Mouse (Mus musculus) adrenal gland, postnatal 10 days (tissue): Measurements from ENCODE around the gene Banf1. TPM values are rescaled to one million over a fixed set of nuclear protein-coding genes. Genes with fewer than 3 reads are reported as not detected.
A peak's percentile ranks its signal among the peaks of the same experiment; 100 is the strongest.
"Not testable (repeated sequence)": the region's sequence is repeated elsewhere in the genome, so short reads cannot be mapped to it uniquely, and the experiment has no call there.

Source experiments
- DNase-seq: peaks from one replicate; pipeline ENCODE4 v3.0.0; 2021; ENCODE audit warnings: mixed read lengths
- total RNA-seq, 2 experiments: library from RNA; stranded (reverse); gene quantifications; 2 replicates each; pipeline ENCODE4 v1.2.3; 2021

Banf1 gene
- total RNA-seq, 2 experiments from 2014 or later: 165 to 169 TPM

DNA sequence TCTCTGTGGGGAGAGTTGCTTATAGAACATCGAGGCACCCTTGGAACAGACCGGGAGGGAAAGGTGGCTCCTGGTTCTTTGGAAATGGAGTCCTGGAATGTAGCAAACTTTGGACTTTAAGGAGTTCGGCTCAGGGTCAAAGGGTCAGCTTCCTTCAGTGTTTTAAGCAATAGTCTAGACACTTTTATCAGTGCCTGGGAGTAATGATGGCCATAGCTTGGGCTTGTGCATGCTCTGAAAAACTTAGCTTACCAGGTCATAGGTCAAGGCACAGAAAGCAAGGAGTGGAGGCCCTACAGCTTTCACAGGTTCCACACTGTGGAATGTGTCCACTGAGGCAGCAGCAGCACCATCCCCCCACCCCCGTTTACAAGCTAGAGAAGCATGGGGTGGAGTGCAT lies 7.8 kb upstream of the Banf1 start:
- no peak for DNase-seq

DNA sequence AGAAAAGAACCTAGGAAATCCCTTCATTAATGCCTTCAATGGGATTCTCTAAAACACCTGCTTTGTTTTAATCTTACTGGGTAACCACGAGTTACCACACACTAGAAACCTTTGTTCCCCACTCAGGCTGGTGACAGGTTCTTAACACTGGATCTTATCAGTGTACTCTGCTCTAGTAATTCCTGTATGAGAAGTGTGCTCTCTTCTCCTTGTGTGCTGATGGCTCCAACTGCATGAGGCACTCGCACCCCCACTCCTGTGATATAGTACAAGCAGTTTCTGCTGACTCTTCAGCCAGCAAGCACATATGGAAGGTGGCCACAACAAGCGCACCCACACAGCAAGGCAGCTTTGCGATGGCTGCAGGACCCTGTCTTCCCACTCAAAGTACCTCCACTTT lies 7.2 kb upstream of the Banf1 start:
- no peak for DNase-seq

DNA sequence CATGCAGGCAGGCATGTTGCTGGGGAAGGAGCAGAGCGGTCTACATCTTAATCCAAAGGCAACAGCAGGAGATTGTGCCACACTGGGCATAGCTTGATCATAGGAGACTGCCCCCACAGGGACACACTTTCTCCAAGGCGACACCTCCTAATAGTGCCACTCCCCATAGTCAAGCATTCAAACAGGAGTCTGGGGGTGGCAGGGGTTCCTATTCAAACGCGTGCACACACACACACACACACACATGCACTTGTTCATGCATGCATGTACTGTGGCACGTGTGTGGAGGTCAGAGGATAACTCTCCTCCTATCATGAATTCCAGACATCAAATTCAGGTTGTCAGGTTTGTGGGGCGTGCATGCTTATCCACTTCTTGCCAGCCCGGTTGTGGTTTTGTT lies 5.8 kb upstream of the Banf1 start:
- no peak for DNase-seq

DNA sequence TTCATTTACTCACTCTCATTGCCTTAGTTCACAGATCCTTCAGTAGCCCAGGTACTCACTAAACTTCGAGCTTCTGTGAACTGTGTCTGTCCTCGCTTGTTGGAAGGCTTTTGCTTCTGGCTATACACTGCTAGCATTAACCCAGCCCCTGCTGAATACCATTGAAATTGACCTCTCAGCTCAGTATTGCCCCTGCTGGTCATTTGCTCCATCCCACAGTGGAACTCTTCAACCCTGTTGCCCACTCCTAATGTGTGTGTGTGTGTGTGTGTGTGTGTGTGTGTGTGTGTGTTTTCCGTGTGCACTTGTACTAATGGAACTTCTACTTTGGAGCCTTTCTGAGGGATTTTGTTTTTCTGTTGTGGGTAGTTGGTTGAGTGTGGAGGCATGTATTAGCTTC lies 4.0 kb upstream of the Banf1 start:
- DNase-seq: no peak

DNA sequence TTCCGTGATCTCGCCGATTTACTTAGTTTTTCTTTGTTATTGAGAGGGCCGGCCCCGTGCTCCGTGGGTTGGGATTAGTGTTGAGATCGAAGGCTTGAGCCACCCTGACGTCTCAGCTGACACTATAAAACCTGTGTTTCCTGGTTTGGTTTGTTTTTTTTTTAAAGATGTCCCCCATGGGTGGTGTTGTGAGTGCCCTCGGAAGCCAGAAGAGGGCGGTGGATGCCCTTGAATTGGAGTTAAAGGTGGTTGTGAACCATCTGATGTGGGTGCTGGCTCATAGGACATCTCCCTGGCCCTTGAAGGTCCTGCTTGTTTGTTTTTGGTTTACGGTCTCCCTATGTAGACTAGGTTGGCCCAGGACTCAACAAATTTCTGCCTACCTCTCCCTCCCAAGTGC lies 487 bp upstream of the Banf1 start:
- DNase-seq: no peak

DNA sequence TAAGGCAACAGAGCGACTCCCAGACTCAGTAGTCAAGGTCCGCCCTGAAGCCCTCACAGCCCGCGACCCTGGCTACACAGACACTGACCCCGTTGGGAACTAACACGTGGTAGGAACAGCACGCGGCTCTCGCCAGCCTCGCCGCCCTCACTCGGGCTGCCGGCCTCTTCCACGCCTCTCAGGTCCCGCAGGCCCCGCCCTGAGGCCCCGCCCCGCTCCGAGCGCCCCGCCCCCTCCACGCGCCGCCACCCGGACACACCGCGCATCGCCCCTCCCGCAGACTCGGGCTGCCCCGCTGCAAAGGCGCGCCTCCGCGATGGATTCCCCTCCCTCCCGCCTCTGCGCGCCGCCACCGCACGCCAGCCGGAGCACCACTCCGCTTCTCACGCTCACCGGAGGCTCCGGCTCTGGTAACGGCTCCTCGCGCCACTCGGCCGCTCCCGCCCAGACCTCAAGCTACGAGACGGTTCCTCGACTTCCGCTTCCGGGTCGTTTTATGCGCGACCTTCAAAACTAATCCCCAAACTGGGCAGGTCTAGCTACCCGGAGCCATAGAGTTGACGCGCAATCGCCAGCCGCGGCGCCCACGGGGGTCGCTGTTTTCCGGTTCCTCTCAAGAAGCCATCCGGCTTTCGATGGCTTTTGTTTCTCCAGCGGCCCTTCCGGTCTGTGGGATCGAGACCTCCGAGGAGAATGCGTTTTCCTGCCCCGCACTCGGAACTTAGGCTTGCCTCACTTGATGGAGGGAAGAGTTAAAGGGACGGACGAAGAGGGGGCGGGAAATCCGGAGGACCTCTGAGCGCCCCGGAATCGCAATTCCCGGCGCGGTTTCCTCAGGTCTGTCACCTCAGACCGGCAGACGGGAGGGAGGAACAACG lies 554 bp downstream of the Banf1 start, which contains the start of gene Eif1ad:
Gene Eif1ad (plus strand): TSS at position 567 of the 878 bp plus-strand sequence.
- peak; percentile 95 for DNase-seq

DNA sequence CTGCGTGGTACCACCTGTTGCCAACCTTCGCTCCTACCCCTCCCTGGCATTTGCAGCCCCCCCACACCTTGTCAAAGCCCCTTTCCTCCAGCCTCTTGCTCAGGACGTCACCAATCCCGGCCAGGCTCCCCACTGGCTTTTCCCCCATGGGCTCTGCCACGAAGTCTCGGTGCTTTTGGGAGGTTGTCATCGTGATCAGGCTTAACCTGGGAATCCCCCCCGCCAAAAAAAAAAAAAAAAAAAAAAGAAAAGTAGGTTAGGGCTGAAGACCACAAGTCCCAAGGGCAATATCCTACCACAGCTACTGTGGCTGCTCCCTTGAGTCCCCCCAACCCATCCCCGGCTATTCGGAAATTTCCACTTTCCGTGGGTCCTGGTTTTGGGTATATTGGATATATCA lies 1.2 kb downstream of the Banf1 start:
- DNase-seq: peak; percentile 27

DNA sequence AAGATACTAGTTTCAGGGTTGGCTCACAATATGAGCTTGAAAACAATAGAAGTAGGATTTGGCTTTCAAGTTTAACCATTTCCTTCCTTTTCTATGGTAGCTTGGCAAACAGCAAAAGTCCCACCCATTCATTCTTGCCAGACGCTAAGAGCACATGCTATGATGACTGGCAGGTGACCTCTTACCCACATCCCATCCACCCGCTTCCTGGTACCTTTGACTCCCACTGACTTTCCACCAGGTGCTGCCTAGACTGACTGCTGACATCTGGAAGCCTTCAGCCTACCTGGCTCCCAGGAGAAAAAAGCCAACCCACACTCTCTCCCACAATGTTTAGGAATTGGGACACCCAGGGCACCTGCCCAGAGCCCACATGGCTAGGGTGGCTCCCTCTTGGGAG lies 2.8 kb downstream of the Banf1 start:
- DNase-seq: no peak

DNA sequence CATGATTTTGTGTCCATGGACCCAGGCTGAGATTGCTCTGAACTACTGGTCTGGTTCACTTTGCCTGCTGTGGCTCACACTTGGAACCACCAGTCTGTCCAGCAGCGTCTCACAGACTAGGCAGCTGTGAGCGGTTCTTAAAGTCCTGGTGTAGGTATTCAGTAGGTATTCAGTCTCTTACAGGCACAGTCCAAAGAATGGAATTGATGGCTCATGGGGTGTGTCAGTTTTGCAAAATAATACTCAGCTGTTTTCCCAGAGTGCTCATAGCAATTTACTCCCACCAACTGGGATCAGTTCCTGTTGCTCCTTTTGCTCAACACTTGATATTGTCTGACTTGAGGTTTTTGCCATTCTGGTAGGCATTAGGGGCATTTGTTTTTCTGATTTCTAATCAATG lies 4.8 kb downstream of the Banf1 start:
- DNase-seq: no peak

DNA sequence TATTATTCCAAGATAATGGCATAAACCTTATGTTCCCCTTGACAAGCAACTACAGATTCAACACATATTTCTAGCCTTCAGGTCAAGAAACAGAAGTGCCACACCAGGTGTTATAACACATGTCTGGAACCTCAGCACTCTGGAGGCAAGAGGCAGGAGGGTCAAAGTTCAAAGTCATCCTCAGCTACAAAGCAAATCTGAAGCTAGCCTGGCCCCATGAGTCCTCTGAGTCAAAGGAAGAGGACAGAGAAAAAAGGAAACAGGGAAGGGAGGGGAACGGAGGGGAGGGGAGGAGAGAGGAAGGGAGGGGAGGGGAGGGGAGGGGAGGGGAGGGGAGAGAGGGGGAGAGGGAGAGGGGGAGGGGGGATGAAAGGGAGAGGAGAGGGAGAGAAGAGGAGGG lies 10.9 kb downstream of the Banf1 start:
- no peak for DNase-seq

DNA sequence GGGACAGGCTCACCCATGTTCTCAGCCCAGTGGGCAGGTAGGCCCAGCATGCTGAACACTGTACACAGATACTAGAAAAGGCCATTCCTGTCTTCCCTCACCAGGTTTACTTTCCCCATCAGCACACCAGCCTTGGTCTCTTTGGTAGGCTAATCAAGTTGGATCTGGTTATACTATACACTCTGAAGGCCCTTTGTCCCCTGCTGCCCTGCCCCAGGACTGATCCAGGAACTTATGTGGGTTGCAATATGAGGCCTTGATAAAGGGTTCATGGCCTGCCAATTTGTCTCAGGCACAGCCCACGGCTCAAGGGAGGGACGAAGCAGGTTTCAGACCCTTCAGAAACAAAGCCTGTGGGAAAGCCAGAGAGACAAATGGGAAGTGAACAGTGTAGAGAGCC lies 13.4 kb downstream of the Banf1 start:
- DNase-seq: no peak

DNA sequence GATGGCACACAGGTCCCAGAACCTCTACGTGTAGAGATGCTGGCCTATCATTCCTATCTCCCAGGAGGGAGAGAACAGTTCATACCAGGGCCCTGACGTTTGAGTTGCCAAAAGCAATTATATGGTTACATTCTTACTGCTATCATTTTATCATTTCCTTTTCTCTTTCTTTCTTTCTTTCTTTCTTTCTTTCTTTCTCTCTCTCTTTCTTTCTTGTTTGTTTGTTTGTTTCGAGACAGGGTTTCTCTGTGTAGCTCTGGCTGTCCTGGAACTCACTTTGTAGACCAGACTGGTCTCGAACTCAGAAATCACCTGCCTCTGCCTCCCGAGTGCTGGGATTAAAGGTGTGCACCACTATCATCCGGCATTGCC lies 17.5 kb downstream of the Banf1 start, which contains the start of gene Cst6:
Gene Cst6 (minus strand): TSS at position 73 of the 372 bp plus-strand sequence.
- DNase-seq: not testable (repeated sequence)

DNA sequence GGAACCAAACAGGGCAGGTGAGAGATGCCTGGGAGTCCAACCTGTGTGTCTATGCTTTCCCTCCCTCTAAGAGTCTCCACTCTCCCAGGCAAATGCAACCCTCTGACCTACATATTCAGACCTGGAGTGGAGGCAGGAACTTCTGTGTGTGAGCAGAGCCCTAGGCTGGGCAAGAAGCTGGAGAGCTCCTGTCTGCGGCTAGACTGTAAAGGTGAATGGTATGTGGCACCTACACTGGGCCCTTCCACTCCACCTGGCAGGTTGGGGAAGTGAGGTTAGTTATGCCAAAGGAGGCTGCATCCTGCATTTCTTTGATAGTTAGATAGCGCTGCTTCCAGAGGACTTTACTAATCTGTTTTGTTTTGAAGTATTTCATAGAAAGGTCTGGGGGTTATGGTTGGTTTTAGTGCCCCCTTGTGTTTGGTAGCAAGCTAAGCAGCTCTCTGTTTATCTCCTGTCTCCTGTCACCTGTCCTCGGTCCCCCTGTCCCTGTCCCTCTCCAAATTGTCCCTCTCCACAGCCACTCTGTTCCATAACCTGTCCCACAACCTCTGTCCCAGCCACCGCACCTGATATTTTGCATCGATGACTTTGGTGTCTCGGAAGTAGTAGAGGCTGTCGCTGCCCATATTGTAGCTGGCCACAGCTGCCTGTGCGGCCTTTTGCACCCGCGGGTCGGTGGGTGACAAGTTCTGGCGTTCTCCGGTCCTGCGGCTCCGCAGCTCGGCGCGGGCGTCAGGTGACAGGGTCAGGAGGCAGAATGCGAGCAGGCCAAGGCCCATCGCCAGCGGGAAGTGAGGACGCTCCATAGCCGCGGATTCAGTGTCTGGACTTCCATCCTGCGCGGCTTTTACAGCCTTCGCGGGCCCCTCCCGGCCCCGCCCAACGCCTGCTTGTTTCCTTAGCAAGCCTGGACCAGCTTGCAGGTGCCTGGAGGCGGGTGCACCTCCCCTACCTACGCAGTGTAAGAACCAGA lies 18.2 kb downstream of the Banf1 start:
- no peak for DNase-seq

DNA sequence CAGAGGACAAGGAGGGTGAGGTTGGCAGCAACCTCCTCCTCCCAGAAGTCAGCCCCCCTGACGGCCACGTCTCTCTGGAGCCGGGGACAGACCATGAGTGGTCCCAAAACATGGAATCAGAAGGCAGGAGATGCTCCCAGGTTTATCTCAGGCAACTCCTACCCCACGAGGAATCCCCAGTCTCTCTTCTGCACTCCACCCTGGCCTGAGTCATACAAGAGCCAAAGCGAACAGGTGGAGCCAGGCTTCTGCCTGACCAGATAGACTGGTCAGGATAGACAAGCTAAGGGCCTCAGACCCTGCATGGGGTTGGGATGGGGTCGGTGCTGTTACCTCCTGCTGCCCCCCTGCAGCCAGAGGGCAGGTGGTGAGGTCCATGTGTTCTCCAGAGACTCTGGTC lies 18.9 kb downstream of the Banf1 start:
- DNase-seq: no peak

DNA sequence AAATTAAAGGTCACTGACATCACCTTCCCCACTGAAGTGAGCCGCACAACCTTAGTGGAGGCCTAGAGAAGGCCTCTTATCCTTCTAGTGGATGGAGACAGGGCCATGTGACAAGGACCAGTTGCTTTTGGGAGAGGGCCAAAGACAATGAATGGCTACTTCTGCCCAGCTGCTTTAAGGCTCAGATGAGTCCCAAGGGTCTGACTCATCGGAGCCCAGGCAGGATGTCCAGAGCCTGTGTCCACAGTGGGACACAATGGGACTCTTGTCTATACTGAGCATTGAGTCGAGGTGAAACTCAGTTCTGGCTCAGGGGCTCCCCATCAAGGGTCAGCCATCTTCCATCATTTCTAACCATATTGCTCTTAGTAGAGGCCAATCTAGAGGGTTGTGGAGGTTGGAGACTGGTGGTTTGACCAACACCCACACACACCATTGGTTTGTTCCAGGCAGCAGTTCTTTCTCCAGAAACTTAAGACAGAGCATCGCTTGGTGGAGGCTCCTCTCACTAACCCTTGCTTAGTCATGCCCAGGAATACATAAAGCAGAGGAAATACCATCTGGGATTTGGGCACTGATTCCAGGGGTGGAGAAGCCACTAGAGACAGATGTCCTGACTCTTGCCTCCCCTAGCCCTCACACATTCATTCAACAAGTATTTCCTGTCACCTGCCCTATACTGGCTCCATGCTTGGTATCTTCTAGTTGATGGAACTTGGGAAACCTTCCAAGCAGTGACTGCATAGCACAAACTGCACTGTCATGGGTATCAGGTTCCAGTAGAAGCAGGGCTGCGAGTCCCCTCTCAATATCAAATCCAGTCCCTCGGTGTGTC lies 21.5 kb downstream of the Banf1 start:
- DNase-seq: no peak

DNA sequence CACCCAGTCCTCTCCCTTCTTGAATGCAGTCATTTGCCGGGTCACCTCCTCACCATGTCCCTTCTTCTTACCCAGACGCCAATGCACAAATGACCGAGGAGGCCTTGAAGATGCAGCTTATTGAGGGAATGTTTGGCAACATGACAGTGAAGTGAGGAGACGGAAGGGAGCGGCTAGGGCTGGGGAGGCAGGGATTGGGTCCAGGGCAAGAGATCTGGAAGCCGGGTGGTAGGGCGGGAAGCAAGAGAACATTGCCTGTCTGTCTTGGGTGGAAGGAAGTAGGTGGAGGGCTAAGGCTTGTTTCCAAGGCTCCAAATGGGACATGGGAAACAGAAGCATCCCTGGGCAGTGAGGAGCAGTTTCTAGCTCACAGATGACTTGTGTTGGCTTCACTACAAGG lies 25.6 kb downstream of the Banf1 start:
- DNase-seq: no peak

DNA sequence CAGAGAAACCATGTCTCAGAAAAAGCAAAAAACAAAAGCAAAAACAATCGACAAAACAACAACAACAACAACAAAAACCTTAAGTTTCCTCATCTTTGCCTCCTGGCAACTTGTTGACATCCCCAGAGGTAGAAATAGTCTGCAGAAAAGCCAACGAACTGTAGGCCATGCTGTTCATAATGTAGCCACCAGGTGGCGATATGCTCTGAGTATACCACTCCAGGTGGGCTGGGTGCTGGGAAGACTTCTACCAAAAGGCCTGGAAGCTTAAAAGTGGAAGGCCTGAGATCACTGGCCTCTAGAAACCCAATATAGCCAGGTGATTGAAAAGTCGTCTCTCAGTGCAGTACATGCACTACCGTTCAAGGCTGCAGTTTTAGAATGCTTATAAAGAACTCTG lies 29.0 kb downstream of the Banf1 start:
- DNase-seq: peak; percentile 88

DNA sequence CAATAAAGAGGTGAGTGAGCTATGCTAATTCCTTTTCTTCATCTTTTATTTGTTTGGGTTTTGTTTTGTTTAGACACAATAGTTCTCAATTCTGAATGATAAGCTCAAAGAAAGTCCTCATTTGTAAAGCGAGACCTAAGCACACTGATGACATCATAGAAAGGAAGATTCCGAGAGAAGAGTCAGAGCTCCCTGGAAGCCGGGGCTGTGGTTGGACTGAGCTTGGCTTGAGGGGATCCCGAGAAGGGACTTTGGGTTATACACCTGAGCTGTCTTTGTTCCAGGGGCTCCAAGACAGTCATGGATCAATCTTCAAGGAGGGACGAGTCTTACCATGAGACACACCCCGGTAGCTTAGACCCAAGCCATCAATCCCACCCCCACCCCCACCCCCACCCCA lies 31.5 kb downstream of the Banf1 start, which contains the start of gene Catsper1:
Gene Catsper1 (plus strand): TSS at position 301 of the 400 bp plus-strand sequence.
- DNase-seq: no peak

DNA sequence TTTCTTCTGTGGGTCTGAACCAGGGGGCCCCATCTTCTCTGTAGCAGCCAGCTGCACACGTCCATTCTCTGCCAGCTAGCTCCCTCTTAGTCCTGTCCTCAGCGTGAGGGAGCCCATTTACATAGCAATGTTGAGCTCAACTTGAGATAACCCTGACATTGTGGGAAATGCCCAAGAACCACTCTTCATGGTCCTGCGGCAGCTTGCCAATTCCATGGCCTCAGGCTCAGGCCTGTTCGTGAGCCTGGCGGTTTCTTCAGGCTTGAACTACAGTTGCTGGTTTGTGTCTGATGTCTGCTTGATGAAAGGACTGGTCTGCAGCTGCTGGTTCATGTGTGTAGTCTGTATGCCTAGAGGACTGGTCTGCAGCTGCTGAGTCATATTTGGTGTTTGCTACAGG lies 32.2 kb downstream of the Banf1 start:
- no peak for DNase-seq

DNA sequence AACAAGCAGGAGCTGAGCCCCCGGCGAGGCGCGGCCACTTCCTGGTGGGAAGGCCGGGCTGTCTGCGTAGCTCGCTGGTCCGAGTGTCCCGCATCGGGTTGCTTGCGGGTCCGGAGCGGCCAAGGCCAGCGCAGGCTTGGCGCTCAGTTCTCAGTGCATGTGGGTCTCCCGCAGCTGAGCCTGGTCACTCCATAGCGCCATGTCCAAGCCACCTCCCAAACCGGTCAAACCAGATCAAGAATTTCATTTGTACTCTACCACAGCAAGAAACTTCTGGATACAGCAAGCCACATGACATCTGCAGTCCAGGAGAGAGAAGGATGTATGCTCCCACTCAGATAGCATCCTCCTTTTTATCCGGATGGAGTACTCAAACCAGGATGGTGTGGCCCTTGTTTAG lies 39.0 kb downstream of the Banf1 start:
- no peak for DNase-seq

DNA sequence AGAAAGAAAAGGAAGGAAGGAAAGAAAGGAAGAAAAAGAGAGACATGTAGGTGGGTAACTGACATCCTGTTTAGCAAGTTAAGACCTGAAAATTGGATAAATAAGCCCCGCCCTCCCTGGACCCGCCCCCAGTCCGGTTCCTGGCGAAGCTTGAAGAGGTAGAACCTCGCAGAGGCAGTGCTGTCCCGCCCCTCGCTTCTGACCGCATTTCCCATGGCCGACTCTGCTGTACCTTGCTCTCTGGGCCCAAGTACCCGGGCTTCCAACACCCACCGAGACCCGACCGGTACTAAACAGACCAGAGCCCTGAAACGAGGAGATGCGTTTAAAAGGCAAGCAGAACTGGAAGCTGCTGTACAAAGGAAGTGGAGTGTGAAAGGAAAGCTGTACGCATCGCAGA lies 43.2 kb downstream of the Banf1 start:
- no peak for DNase-seq
